Mouse (Mus musculus): ENCODE data around the gene Igf1.

Gene Igf1

DNA sequence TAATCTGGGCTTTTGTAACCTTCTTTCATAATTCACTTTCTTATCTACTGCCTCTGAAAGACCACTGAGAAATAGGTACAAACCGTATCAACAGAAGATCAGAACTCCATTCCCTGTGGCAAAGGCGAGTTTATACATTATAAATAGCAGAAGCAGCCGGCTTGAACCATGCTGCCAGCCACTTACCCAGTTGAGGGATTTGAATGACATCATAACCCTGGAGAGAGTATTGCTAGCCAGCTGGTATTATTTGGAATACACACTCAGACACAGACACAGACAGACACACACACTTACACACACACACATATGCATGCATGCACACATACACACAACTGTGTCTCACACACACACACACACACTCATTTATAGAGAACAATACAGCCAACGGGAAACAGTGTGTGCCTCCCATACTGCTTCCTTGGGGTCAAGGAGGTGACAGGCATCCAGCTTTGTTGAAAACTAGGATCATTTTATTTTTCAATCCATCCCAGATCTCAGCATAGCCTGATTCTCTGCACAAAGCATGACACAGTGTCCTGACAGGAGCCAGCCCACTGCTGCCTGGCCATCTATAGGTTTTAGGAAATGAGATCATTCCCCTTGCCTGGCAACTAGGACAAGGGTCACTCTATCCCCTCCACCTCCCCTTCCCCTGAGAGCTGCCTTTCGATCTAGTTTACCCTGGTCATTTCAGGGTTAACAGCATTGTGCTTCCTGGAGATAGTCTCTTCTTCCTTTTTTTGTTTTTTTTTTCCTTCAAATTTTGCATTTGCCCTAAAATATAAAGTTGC, at the start of gene Igf1:
Igf1 (plus strand) TSS at position 253 of the 794 bp plus-strand sequence.
- DNase-seq: peak in 1 of 2 experiments; percentile 29

DNA sequence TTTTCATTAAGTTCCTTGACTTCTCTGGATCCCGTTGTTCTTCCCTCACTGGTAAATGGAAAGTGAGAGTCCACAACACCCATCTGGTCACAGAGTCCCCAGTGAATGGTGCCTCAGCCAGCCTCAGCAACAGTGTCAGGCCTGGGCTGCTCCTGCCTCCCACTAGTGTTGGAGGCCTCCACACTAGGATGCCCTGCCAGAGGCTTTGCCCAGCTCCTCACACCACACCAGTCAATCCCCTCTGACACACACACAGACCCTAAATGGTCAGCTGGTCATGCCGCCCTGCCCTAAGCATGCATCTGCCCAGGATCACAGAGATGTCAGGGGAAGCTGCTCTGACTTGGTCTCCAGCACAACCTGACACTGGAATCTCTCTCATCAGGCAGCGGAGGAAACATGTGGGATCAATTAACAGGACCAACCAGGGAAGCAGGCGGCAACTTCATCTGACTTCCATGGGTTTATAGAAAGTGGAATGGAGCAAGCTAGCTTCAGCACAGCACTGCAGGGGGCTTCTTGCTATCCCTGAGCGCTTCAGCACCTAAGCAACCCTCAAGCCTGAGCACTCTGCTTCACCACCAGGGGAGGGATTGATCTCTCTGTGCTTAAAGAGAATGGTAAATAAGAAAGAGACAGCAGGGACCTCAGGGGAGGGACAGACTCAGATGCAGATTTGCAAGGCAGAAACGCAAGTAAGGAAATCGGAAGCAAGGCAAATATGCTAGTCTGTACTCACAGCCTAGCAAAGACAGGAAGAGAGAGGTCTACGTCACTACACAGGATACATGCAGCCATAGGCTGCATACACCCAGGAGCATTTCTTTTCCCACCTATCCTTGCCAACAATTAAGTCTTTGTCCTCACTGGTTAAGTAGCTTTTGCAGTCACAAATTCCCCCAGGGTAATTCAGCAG, 45.6 kb upstream of the Igf1 start:
- DNase-seq: no peak

DNA sequence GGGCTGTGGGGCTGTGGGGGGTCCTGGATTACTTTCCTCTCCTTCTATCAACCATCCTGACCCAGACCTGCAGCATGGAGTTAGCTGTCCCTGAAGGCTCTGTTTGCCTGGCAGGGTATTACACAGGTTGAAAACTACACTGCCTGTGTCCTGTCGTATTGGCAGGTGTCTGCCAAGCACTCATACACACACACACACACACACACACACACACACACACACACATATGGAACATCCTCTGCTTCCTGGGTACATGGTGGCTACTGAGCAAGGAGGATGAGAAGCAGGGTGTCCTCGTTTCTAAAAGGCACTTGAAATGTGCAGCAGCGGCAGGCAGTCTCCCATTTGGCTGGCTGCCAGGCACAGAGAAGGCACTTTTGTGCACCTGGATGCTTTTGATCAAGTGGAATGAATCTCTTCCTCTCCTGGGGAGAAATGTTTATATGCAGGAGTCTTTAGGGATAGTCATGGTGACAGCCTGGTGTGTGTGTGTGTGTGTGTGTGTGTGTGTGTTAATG, 44.9 kb upstream of the Igf1 start:
- DNase-seq: peak in 1 of 2 experiments; percentile 15

DNA sequence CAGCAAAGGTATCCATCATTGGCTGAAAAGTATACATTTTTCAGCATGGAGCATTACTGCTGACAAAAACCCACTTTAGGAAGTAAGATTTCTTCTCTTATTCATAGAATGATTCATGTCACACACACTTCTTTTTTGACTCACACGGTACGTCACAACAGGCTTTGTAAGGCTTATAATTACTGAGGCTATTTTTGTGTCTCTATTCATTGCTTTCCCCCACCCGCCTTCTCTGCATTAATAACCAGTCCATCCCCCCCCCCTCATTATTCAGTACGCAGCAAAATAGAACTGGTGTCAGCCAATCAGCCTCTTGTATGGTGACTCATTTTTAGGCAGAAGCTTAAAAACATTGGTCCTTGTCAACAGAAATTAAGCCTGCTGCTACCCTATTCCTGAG, 41.2 kb upstream of the Igf1 start:
- no peak for DNase-seq

DNA sequence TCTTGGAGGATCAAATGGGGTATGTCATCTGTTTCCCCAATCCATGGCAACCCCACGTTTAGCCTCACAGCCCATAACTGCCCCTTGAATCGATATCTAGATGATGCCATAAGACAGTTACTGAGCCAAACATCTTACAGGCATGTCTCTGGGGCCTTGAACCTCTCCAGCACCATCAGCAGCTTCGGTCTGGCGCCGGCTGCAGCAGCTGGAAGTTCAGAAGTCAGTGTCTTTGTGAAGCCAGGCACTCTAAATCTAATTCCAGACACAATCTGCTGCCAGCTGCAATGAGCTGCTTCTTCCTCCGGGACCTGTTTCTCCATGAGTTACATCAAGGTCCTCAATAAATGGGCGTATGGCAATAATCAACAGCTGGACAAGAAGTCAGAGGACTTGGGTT, 40.3 kb upstream of the Igf1 start:
- peak in 1 of 2 experiments; percentile 6 for DNase-seq

DNA sequence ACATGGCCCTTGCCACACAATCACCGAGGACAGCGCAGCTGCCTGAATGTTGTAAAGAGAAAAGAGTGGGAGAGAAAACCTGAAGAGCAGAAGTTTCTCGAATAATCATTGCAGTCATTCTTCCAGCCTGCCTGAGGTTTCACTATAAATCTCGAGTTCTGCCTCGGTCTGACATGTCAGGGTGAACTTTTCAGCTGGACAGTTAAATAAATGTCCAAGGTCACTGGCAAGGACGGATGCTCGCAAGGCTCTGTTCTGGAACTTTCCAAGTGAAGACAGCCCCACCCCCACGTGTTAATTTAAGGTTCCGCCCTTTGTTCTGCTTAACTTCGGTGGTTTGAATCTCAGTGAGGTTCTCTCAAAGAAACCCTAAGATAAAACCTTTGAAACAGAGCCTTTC, 36.2 kb upstream of the Igf1 start:
- DNase-seq: peak in 1 of 2 experiments; percentile 16

DNA sequence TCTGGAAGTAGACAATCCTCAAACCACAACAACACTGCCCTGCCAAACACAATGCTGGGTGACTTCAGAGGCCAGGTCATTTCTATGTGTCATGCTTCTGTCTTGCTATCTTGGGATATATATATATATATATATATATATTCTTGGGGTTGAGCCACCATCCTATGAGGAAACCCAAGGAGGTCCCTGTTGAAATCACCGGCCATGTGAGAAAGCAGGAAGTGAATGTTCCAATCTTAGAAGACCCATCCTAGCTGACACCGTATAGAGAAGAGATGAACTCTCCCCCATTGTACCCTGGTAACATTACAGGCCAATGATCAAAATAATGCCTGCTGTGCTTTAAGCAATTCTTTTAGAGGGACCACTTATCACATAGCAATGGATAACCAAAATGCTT, 28.1 kb upstream of the Igf1 start:
- DNase-seq: no peak

DNA sequence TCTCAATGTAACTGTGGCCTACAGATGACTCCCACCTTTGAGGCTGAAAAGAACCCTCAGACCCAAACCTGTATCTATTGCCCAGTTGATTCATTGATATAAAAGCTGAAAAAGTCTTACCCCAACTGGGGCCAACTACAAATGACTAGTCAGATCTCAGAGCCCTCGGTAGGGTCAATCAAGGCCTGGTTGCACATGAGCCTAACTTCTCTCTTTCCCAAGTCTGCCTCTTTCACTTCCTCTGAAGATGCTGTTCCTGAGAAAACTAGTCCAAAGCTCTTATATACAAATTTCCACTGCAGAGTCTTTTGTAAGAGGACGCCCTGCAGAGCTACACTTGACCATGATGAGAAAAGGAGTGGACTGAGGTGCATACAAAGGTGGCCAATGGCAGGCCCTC, 27.4 kb upstream of the Igf1 start:
- no peak for DNase-seq

DNA sequence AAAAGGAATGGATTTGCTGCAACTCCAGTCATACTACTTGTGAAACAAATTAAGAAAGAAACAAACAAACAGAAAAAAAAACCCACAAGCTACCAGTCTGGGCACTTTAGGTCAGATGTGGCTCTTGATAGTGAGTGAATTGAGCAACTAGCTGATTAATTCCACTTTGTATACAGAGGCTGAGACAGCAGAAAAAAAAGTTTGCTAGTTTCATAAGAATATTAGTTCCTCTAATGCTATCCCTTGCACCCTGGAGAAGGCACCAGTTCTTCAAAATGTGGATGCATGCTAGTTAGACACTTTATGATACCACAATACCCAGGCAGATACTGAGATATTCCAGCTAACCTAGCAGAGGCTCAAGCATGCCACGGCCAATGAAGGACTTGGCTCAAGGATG, 26.0 kb upstream of the Igf1 start:
- no peak for DNase-seq

DNA sequence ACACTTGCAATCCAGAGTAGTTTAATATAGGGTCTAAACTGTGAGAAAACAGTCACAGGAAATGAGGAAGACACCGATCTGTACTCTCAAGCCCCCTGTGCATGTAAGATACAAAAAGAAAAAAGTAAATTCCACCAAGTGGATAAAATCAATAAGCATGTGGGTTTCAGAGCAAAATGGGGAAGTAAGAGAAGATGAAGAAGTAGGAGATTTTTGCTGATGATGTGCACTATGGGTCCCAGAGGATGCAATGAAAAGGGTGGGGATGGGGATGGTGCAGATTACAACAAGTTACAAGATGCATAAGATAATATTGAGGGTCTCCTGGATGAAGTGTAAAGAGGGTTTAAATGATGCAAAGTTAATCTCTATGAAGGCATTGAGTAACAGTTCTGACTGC, 18.6 kb upstream of the Igf1 start:
- DNase-seq: no peak

DNA sequence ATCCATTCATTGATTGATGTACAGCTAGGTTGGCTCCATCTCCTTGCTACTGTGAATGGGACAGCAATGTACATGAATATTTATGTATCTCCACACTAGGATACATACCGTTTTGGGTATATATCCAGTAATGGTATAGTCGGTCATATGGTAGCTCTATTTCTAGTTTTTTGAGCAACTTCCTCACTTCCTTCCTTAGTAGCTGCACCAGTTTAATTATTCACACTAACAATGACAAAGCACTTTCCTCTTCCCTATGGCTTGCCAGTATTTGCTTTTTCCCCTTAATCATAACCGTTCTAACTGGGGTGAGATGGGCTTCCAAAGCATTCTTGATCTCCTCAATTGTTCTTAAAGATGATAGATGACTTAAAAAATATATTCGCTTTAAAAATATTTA, 15.6 kb upstream of the Igf1 start:
- no peak for DNase-seq

DNA sequence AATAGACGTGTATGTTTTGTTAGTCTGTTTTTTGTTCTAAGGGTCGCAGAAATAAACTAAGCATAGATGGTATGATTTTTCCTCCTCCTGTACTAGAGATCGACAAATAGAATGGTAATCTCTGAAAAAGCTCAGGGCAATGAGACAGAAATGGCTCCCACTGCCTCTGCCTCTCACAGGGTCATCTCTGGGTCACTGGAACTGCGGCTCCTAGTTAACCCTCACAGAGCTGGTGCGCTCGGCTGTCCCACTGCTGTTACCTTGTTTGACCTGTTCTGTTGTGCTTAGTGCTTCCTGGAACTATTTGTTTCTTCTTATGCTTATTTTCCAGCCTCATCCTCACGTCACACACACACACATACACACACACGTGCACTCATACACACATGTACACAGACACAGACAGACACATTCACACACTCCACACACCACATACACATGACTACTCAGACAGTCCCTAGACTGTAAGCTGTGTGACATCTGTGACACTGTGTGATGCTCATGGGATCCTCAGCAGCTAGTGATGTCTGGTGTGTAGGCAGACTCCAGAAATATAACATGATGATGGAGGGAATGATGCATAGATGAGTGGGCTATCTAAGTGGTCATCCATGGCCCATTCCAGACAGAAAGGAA, 13.0 kb upstream of the Igf1 start:
- no peak for DNase-seq

DNA sequence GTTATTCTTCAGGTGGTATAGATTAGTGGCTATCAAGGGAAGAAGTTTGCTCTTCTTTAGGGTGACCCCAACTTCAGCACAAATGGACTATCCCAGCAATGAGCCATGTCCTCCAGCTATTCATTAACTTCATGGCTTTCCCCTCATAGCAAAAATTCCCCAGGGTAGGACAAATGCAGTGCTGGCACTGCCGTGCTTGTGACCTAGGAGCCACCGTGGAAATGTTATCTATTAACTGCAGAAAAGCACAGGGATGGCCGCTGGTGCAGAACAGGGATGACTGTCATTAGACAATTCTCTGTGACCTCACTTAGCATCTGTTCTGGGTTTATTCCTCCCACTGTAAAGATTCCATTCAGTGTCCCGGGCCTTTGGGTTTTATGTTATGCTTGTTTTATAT, 10.2 kb upstream of the Igf1 start:
- DNase-seq: peak; percentile 29 to 63

DNA sequence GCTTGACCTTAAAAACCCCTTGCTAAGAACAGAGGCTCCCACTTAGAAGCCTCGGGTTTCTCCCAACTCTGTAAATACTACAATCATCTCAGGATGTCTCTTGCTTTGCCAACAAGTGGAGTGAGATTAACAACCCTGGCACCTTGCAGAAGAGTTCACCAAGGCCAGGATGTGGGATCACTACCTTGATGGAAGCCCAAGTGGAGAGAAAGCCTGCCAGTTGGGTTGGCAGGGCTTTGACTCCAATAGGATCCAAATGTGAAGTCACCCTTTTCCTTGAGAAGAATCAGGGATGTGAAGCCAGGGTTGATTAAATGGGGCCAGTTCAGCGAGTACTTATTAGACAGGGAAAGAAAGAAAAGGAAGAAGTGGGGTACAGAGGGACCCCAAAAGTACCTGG, 9.6 kb upstream of the Igf1 start:
- no peak for DNase-seq

DNA sequence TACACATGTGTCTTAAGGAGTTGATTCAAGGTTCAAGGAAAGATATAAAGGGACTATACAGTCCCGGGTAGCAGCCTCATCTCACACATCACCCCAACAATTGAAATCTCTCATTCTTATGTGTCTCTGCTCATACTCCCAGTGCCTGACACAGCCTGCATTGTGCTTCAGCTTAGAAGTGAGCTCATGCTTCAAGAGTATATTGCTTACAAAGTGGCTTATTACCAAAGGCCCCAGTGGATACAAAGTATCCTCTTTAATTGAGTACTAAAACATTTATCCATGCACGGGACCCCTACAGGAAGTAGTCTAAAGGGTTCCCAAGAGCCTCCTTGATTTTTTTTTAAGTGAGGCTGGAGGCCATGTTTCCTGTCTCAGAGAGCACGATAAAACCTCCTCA, 6.6 kb upstream of the Igf1 start:
- DNase-seq: no peak

DNA sequence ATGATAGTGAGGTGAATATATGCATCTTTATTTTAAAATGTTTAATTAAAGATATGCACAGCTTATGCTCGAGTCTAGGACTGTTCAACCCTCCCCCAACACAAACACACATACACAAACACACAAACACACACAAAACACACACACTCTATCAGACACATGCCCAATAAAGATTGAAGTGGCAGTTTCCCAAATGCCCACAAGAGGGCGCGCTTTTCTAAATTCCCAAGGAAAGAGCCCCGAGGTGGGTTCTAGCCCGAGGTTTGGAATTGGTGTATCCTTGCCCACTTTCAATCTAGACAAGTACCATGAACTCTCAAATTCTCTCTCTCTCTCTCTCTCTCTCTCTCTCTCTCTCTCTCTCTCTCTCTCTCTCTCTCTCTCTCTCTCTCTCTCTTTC, 3.7 kb upstream of the Igf1 start:
- DNase-seq: peak; percentile 56 to 85

DNA sequence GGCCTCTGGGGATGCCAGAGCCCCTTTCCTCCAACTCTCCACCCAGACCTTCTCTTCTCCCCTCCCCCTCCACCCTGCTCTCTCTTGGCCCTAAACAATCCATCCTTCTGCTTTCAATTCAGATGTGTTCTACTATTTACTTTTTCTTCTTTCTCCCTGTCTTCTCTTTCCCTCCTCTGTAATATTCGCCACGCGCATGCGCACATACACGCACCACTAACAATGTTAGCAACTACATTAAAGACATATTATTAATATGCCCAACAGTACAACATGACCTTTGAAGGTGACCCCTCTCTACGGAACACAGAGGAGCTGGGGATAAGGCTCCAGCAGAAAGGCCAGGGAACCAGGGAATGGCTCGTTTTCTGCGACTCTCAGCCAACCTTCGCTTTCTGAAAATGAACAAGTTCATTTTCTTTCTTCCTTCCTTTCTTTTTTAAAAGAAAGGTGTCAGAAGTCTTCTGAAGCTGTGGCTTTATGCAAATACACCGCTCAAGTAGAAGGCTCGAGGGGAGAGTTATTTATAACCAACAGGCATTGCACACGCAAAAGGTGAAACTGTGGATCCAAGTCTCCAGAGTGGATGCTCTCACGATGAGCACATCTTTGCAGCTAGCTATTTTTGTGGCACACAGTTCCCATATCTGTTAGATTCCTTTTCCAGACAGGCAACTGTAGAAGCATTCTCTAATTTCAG, 2.5 kb upstream of the Igf1 start:
- DNase-seq: no peak

DNA sequence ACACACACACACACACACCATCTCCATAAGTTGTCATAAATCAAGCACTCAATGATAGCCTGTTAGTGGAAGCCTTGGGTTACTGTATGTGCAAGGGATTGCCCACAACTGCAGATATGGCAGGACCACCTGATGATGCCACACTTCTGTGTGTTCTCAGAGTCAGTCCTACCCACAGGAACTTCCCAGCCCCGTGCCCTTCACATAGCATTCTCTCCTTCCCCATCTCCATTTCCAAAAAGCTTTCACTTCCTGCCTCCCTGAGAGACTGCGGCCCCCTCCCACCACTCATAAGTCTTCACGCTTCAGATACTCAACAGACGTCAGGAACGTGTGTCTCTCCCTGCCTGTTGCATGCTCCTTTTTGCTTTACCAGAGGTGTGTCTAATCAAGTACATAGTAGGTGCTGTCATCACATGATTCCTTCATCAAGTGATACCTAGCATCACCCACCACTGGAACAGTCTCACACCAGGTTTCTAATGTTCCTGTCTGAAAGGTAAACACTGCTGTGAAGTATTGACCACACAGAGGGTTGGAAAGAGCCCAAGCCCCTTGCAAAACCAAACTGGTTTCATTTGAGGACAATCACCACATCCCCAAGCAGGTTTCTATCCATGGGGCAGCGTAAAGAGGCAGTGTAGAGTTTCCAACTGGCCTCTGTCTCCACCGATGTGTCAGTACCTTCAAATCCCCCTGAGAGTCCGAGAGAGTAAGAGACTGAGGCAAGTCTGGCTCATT, 680 bp upstream of the Igf1 start:
- no peak for DNase-seq

DNA sequence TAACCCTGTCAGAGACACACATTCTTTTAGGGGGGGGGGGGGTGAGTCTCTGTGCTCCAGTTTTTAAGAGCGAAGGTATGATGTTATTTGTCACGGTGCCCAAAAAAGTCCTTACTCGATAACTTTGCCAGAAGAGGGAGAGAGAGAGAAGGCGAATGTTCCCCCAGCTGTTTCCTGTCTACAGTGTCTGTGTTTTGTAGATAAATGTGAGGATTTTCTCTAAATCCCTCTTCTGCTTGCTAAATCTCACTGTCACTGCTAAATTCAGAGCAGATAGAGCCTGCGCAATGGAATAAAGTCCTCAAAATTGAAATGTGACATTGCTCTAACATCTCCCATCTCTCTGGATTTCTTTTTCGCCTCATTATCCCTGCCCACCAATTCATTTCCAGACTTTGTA, 874 bp downstream of the Igf1 start:
- peak; percentile 23 to 35 for DNase-seq

DNA sequence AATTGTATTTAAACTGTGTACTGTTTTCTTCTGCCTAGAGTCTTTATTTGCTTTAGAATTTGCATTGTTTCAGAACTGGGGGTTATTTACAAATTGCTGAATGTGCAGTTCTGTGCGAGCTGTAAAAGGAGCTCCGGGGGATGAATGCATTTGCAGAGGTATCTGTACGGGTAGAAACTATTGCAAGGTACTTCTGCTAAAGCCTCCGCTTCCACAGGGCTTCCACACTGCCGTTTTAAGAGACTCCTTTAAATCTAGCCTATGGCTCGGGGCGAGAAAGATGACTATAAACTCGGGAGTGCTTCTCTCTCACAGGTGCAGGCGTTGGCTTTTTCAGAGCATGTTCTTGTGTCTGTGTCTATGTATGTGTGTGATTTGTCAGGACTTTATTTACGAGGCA, 1.4 kb downstream of the Igf1 start:
- DNase-seq: peak in 1 of 2 experiments; percentile 26

DNA sequence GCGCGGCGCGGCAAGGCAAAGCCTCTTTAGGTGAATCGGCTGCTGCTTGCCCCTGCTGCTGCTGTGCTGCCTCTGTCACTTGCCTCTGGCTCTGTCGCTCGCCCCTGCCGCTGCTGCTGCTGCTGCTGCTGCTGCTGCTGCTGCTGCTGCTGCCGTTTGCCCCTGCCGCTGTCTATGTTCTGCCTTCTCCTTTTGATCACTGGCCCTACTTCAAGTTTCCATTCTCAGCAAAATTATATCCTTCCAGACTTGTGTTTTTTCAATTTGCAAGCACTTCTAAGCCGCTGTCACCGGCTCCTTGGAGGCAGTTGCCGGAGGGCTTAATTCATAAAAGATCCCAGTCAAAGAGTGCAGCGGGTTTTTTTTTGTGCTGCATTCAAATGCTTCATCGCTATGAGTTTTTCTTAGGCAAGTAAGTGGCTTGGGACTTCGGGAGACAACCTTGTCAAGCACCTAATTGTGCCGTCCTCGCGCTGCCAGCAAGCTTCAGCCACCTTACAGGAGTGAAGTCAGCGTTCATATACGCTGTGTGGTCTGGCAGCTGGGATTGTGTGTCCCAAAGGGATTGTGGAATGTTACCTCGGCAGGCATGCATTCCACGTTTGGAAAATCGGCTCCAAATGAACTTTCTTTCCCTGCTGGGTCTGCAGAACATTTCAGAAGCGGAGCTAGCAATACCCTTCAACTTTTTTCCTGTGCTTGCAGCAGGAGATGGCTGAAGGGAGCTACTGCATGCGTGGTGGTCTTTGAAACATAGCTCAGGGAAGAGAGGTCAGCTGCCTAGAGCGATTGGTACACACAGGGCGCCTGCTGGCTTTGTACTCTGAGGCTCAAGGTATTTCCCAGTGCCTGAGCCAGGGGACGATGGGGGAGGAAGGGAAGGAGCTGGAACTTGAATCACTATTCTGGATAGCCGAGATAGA, 2.4 kb downstream of the Igf1 start:
- DNase-seq: peak; percentile 41 to 63
